Mouse (Mus musculus) telencephalon, adult 2 months (tissue): ENCODE measurements around the gene Mei1.

ENCODE experiments used
- DNase-seq: peaks from one replicate; pipeline ENCODE4 v3.0.0-alpha.2; 2011; ENCODE audit warnings: low read depth, low spot score

The Mei1 gene

DNA sequence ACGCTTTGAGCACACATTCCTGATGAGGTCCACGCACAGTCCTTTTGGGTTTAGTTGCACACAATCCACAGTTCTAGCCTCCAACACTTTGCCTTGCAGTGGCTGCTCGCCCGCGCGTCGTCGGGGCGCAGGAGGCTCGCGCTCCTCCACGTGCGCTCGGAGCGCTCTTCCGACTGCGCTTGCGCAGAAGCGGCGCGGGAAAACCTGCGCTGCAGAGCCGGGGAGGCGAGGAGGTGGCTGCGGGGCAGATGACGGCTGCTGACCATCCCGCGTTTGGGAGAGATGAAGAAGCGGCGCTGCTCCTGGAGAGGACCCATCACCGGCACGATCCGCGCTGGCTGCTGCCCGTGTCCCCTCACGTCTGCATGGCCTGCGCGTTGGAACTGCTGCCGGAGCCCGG, at the start of gene Mei1:
TSS of gene Mei1 (plus strand) at position 99 of the 400 bp plus-strand sequence.
- no peak for DNase-seq

DNA sequence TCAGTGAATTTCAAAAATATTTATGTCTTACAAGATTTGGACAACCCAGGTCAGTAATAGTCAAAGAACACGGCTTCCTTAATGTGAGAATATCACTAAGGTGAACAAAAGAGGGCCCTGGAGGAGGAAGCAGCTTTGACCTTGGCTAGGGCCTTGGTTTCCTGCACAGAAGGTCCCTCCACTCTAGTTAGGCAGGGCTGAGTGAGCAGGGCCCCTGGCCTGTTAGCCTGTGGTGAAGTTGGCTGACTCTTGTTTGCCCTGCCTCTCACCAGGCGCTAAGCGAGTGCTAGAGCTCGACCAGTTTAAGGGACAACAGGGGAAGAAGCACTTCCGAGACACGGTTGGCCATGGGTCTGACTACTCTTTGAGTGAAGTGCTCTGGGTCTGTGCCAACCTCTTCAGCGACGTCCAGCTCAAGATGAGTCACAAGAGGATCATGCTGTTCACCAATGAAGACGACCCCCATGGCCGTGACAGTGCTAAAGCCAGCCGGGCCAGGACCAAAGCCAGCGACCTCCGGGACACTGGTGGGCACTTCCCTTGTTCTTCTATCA, 47.2 kb upstream of the Mei1 start:
- no peak for DNase-seq

DNA sequence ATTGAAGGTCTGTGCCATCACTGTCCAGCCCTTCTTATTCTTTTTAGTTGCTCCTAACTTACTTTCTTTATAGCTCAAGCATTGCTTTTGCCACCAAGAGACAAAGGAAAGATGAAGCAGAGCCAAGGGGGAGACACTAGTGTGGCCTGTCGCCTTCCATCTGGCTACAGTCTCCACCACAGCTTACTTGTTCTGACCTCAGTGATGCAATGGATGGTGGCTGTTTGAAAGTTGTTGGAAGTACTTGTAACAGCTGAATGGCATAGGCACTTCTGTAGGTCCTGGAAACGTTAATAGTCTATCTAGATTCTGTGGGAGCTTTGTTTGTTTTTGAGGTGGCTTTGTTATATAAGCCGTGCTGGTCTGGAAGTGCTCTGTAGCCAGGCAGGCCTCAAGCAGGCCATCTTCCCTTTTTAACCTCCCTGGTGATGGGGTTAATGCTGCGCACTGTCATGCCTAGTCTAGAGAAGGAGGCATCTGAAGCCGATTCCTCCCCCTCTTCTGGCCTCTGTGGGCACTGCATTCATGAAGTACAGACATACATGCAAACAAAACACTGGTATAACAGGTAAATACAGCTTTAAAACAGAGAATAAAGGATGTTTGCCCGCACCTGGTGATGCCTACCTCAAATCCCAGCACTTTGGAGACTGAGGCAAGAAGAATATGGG, 45.7 kb upstream of the Mei1 start:
- no peak for DNase-seq

DNA sequence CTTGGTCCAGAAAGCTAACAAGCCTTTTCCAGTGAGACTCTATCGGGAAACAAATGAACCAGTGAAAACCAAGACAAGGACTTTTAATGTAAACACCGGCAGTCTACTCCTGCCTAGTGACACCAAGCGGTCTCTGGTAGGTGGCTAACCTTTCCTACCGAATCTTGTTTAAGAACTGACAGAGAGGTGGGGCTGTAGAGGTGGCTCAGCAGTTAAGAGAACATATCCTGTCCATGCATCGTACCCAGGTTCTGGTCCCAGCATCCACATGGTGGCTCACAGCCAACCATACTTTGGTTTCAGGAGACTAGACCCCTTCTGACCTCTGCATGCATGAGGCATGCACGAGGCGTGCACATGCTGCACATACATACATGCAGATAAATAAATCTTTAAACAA, 42.5 kb upstream of the Mei1 start:
- DNase-seq, result no peak

DNA sequence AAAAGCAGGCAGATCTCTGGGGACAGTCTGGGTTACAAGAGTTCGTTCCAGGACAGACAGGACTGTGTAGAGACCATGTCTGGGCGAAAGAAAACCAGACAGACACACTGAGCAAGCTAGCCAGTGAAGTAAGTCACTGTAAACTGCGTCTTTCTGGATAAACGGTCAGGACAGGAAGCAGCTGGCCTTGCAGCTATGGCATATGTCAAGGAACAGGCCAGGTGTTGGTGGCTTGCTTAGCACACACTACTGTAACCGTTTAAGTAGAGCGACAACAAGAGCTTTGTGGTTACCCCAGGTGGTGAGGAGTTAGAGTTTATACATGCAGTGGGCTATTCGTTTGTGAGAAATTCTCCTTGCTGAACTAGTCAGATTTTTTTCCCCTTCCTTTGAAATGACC, 42.1 kb upstream of the Mei1 start:
- no peak for DNase-seq

DNA sequence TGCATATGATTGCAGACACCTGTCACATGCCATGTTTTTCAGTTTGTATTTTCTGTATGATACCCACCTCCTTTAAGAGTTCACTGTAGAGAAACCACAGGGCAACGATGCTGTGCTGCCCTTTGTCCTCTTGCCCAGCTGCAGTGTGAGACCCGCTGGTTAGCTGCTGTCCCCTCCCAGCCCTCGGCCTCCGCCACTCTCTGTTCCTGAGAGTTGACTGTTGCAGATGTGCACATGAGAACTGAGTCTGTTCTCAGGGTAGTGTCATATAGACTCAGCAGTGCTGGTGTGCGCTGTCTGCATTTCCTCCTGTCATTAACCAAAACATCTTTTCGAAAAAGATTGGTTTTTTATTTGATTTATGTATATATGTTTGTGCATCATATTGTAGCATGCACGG, 37.4 kb upstream of the Mei1 start:
- DNase-seq, result no peak

DNA sequence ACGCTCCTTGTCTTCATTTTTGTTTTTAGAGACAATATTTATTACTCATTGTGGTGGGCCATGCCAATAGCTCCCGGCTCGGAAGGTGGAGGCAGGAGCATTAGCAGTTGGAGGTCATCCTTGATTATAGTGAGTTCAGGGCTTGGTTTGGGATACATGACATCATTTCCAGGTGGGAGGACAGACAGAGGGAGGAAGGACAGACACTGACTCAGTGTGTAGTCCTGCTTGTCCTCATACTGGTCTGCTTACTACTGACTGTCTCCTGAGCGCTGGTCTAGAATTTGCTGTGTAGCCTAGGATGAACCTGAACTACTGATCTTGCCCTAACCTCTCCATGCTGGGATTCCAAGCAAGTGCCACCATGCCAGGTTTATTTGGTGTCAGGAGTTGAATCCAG, 36.0 kb upstream of the Mei1 start, which contains the start of gene Desi1:
TSS of gene Desi1 (minus strand) at position 101 of the 400 bp plus-strand sequence.
- DNase-seq, result no peak

DNA sequence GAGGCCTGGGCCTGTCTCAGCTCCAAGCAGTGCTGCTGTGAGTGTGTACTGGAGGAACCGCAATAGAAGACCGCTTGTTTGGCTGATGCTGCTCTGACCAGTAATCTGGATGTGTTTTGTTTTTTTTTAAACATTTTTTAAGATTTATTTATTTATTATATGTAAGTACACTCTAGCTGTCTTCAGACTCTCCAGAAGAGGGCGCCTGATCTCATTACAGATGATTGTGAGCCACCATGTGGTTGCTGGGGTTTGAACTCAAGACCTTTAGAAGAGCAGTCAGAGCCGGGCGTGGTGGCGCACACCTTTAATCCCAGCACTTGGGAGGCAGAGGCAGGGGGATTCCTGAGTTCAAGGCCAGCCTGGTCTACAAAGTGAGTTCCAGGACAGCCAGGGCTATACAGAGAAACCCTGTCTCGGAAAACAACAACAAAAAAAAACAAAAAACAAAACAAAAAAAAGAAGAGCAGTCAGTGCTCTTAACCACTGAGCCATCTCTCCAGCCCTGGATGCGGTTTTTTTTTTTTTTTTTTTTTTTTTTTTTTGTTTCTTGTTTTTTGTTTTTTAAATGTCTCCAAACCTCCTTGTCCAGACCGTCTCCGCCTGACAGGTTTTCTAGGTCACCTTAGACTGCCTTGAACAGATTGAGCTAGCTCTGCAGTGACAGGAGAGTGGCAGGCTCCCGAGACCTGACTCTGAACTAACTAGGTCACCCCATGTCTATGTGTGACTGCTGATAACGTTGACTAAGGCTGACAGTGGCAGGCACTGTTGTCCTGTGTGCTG, 33.7 kb upstream of the Mei1 start:
- DNase-seq, result no peak

DNA sequence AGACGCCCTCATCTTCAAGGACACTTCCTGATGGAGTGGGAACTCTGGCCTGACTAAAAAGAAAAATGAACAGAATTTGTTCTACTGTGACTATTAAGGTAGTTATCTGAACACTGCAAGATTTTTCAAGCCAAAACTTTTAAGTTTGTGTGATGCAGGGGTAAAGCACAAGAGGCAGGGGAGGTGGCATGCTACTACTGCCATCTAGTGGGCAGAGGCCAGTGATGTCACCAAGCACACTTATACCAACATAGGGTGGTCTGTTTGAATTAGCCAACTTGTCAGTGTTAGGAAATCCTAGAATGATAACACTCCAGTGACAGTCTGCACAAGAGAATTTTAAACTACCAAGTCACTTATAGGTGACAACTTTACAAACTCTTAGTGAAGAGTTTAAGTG, 29.1 kb upstream of the Mei1 start:
- no peak for DNase-seq

DNA sequence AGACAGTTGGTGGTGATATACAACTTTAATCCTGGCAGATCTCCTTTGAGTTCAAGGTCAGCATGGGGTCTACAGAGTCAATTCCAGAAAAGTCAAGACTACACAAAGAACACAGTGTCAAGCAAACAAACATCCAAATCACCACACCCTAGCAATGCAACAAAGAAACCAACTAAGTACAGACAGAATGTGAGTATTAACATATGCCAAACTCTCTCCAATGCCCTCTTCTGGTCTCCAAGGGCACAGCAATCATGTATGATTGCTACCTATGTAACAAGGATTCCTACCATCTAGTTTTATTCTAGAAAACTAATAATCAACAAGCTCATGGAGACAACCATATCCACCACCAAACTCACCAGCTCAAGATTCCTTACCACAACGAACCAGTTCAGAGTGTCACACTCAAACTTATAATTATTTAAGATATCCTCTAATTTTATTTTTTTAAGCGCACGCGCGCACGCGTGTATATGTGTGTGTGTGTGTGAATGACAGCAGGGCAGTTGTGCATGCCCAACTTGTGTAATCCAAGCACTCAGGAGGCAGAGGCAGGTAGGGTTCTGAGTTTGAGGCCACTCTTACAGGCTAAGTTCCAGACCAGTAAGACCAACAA, 25.5 kb upstream of the Mei1 start:
- DNase-seq, result no peak

DNA sequence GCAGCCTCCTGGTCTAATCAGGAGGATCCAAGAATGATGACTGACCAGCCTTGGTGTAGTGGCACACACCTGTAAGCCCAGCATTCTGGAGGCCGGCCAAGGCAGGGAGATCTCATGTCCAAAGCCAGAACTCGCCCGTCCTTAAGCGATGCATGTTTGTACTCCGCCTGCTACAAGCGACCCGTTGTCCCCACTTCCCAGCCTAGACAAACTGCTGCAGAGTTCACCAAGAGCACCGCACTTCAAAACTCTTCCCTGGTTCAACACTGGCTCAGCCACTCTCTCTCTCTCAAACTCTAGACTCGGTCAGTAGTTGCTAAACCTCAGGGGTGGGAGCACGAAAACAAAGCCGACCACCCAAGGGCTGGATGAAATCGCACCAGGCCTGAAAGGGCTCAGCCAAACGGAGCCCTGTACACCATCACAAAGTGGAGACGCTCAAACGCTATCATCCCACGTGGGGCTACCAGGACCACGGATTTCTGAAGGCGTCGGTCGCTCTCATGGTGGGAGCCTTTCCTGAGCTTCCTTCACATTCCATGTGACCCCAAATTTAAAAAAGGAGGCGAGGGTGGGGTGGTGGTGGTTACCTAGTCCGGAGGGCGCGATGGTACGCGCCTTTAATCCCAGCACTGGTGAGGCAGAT, 23.4 kb upstream of the Mei1 start:
- no peak for DNase-seq

DNA sequence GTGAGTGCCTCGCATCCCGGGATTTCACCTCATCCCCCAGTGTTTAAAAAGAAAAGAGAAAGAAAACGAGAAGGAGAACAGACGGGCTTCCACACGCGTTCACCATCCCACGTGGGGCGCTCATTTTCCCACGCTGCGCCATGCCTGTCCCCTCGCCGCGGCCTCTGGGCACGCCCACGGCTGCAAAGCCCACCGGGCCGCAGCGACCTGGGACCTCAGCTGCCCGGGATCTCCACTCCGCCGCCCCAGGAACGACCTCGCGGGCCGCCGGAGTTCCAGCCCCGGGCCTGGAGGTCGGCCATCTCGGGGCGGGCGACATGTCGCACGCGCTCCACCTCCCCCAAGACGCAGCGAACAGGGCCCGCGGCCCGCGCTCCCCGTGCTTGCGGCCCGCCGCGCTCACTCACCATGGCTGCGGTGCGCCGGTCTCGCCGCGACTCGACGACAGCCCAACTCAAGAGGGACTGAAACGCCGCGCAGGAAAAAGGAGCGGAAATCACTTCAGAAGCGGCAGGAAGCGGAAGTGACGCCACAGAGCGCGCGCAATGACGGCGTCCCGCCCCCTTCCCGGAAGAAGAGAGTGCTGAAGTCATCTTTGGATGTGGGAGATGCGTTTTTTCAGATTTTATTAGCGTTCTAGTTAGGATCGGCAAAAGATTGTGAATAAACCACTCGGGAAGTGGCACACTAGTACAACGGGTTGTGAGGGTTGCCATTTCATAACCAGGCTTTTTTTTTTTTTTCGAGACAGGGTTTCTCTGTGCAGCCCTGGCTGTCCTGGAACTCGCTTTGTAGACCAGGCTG, 22.5 kb upstream of the Mei1 start, which contains the start of gene Snu13:
TSS of gene Snu13 (minus strand) at position 519 of the 804 bp plus-strand sequence.
- peak; percentile 79 for DNase-seq

DNA sequence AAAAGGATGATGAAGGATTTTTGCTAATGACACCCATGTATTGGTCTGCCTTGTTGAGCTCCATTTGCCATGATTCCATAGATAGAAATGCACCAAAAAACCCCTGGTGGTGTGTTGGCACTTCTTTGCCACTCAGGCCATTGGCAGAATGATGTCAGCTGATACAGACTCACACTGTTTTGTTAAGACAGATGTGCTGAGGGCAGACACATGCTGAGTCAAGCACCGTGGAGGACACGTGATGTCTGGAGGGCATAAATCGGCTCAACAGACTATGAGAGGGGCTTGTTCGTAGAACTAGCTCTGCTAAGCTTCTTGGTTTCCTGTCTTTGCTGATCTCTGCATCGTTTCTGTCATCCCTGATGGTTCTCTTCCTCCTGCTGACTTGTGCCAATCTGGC, 17.3 kb upstream of the Mei1 start:
- no peak for DNase-seq

DNA sequence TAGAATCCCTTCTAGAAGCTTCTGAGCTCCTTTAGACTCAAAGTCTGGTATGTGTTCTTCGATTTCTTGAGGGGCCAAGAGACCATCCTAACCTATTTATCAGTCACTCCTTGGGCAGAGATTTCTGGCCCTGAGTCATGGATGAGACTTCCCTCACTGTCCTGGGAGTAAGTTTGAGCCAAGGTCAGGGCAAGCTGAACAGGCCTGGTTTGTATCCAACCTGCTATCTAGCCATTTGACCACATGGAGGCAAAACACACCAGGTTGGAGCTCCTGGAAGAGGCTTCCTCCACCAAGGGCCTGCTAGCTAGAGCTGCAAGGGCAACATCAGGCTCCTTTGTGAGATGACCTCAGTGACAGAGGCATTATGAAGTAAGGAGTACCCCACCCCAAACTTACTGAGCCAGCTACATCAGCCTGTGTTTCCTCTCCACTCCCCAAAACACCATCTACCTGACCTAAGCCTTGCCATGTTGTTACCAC, 11.0 kb upstream of the Mei1 start, which contains the start of gene 4930407I10Rik:
TSS of gene 4930407I10Rik (plus strand) at position 433 of the 483 bp plus-strand sequence.
- DNase-seq, result no peak

DNA sequence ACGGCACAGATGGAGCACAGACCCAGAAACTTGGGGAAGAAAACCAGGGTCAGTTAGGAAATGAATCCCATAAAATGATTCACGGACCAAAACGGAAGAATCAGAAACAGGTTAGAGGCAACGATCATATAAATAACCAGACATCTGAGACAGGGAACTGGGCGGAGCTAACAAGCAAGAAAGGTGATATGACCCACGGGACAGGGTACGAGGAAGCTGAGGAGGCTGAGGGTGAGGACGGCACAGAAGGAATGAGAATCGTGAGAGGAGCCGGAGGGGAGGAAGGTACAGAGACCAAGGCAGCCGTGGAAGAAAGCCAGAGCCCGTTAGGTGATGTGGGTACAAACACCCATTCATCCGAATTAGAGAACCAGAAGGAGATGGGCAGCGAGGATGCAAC, 5.9 kb upstream of the Mei1 start:
- DNase-seq, result no peak

DNA sequence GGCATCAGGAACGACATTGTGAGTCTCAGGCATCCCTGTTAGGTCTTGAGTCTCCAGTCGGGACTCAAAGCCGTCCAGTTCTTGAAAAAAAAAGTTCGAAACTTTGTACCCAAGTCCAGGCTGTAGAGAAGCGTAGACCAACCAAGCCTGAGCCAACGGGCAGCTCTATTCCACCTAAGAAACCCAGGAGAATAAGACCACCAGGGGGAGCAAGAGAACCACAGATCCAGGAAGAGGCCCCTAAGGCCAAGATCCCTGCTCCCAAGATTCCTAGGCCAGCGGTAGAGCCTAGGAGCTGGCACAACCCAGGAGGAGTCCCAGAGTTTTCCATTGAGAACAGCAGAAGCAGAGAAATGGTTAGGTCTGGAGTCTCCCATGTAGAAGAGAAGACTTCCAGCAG, 4.3 kb upstream of the Mei1 start:
- DNase-seq, result peak; percentile 63

DNA sequence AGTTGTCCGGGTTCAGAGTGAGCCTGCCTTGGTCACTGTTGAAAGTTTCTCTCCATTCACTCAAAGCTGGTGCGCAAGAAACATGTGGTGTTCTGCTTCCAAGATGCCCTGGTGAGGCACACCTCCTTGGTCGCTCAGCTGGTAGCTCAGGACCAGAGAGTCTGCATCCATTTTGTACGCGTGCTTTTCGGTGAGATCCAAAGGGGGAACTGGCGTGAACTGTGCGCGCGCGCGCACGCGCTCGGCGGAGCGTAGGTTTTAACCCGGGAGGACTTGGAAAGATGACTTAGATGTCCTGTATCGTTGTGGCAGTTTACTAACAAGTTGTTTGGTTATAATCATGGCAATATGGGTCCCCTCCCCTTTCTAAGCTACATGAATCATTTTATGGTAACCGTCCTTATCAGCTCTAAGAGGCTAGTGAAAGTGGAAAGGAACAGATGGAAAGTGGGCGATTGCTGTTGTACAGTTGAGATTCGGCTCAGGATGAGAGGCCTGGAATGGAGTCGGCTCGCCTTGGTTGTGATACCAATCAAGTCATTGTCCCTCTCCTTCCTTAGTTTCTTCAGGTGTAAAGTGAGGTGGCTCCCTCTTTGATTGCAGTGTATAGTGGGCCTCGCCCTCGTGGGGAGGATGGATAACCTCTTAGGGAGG, 2.1 kb downstream of the Mei1 start:
- DNase-seq, result peak; percentile 70

DNA sequence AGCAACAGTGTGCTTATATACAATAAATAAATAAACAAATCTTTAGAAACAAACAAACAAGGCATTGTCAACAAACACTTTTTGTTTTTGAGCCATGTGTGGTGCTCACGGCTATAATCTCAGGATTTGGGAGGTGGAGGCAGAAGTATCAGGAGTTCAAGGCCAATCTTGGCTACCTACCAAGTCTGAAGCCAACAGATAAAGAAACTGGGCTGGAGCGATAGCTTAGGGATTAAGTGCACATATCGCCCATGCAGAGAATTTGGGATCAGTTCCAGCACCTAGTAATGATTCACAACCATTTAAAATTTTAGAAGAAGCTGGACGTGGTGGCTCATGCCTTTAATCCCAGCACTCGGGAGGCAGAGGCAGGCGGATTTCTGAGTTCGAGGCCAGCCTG, 3.7 kb downstream of the Mei1 start:
- no peak for DNase-seq

DNA sequence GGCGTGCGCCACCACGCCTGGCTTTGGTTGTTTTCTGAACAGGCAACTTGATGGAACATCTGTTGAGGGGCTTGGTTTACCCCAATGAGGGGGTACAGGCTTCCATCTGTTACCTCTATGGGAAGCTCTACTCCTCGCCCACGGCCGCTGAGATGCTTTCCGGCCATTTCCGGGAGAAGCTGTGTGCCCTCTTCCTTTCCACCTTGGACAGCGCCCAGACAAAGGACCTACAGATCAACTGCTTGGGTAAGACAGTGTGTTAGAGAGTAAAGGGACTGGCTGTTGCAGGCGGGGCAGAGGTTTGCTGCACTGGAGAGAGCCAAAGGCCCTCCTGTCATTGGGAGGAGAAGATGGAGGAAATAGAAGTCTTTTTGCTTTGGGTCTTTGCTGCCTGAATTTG, 10.1 kb downstream of the Mei1 start:
- no peak for DNase-seq

DNA sequence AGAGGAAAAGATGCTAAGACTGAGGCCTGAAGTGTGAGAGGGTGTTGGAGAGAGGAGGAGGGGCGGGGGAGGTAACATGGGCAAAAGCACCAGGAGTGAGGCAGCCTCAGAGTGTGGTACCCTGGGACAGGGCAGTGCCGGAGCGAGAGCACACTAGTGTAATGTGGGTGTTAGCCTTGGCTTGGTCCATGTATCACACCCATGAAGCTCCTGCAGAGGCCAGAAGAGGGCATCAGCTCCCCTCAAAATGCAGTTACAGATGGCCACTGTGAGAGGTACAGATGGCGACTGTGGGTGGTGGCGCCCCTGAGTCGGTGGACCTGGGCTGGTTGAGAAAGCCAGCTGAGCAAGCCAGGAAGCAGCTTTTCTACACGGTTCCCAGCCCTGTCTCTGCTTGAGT, 11.4 kb downstream of the Mei1 start:
- DNase-seq, result peak; percentile 72
